Mouse (Mus musculus) heart, postnatal 10 days (tissue): ENCODE results near the gene Mtcl1. TPM values are rescaled to one million over a fixed set of nuclear protein-coding genes. Genes with fewer than 3 reads are reported as not detected.

ENCODE experiments used
- DNase-seq, 2 experiments: peaks; one replicate each; pipeline ENCODE4 v3.0.0; 2021
- intact Hi-C: fragments of 180-260 bp; cut with DNase I; formaldehyde crosslinking; loops from one replicate; pipeline ENCODE4 v1.15.1; 2025
- total RNA-seq, 2 experiments: library from RNA; stranded (reverse); gene quantifications; 2 replicates each; pipeline ENCODE4 v1.2.3; 2021

Mtcl1 gene
- total RNA-seq, 2 experiments from 2014 or later: 4.1 to 4.7 TPM

GRCm38 (mm10) chr17:66412155-66412970 is 37.2 kb downstream of the Mtcl1 start:
- DNase-seq: no peak
- intact Hi-C loops: no loop called here

GRCm38 (mm10) chr17:66410884-66411426 is 38.6 kb downstream of the Mtcl1 start:
- no peak for DNase-seq
- intact Hi-C loops: no loop called here

GRCm38 (mm10) chr17:66409070-66409605 is 40.4 kb downstream of the Mtcl1 start:
- no peak for DNase-seq
- intact Hi-C loops: no loop called here

GRCm38 (mm10) chr17:66408400-66408799 is 41.1 kb downstream of the Mtcl1 start:
- intact Hi-C loops: no loop called here
- no peak for DNase-seq

GRCm38 (mm10) chr17:66407833-66408232 is 41.7 kb downstream of the Mtcl1 start:
- intact Hi-C loops: no loop called here

GRCm38 (mm10) chr17:66405601-66406000 is 43.9 kb downstream of the Mtcl1 start:
- no peak for DNase-seq
- intact Hi-C loops: no loop called here

More at GRCm38 (mm10) chr17:66407833-66408232, 41.7 kb downstream of the Mtcl1 start:
- DNase-seq: no peak

GRCm38 (mm10) chr17:66404883-66405590 is 44.5 kb downstream of the Mtcl1 start:
- intact Hi-C loops: no loop called here
- peak; percentile 37 to 47 for DNase-seq

- intact Hi-C loops: no loop called here
- DNase-seq: no peak
These were observed 46.6 kb downstream of the Mtcl1 start for GRCm38 (mm10) chr17:66402791-66403470.

- no peak for DNase-seq
- intact Hi-C loops: no loop called here
These were observed 47.8 kb downstream of the Mtcl1 start for GRCm38 (mm10) chr17:66401596-66402265.

GRCm38 (mm10) chr17:66399780-66400179 is 49.8 kb downstream of the Mtcl1 start:
- intact Hi-C loops: no loop called here

GRCm38 (mm10) chr17:66394571-66394970 is 55.0 kb downstream of the Mtcl1 start:
- peak; percentile 52 for DNase-seq
- intact Hi-C loops: no loop called here

More at GRCm38 (mm10) chr17:66399780-66400179, 49.8 kb downstream of the Mtcl1 start:
- DNase-seq: no peak

- intact Hi-C loops: no loop called here
These were observed 61.2 kb downstream of the Mtcl1 start for GRCm38 (mm10) chr17:66388307-66388706.

GRCm38 (mm10) chr17:66381338-66381737 is 68.2 kb downstream of the Mtcl1 start:
- DNase-seq: no peak
- intact Hi-C loops: no loop called here

More at GRCm38 (mm10) chr17:66388307-66388706, 61.2 kb downstream of the Mtcl1 start:
- no peak for DNase-seq

- intact Hi-C loops: no loop called here
- DNase-seq: no peak
These were observed 69.4 kb downstream of the Mtcl1 start for GRCm38 (mm10) chr17:66379900-66380857.

- intact Hi-C loops: no loop called here
- DNase-seq: no peak
These were observed 70.2 kb downstream of the Mtcl1 start for GRCm38 (mm10) chr17:66379308-66379707.

GRCm38 (mm10) chr17:66378127-66378526 is 71.4 kb downstream of the Mtcl1 start:
- DNase-seq: no peak
- intact Hi-C loops: no loop called here

- intact Hi-C loops: no loop called here
- no peak for DNase-seq
These were observed 74.8 kb downstream of the Mtcl1 start for GRCm38 (mm10) chr17:66374633-66375272.

- intact Hi-C loops: no loop called here
- no peak for DNase-seq
These were observed 78.7 kb downstream of the Mtcl1 start for GRCm38 (mm10) chr17:66370867-66371266.
